Mouse (Mus musculus) midbrain, embryonic 14.5 days (tissue): ENCODE data around the gene Chsy1. TPM values are rescaled to one million over a fixed set of nuclear protein-coding genes. Genes with fewer than 3 reads are reported as not detected.
A peak's percentile ranks its signal among the peaks of the same experiment; 100 is the strongest.

Source experiments
- ATAC-seq: fragments of 200-750 bp; cut with Nextera tagmentation; 2 replicates; pipeline ENCODE4 v1.8.0; 2017; ENCODE audit warnings: moderate number of reproducible peaks, moderate library complexity; ENCODE audit not compliant: low FRiP score, low TSS enrichment
- DNase-seq: peaks from one replicate; pipeline ENCODE4 v3.0.0-alpha.2; 2015
- H3K27ac ChIP-seq: fragments of 300-500 bp; sonication (generic); replicated peaks from 2 replicates; pipeline ENCODE4 v1.5.1; 2014; ENCODE audit warnings: mild to moderate bottlenecking, low read depth, low read length, moderate library complexity
- H3K27me3 ChIP-seq: fragments of 300-500 bp; sonication (generic); 2 replicates; pipeline ENCODE4 v1.6.1; 2014; ENCODE audit warnings: low read length, control low read depth, mixed read lengths; ENCODE audit not compliant: control insufficient read depth, insufficient read depth
- H3K36me3 ChIP-seq: fragments of 300-500 bp; sonication (generic); 2 replicates; pipeline ENCODE4 v1.6.1; 2014; ENCODE audit warnings: low read length, control low read depth; ENCODE audit not compliant: control insufficient read depth, insufficient read depth
- H3K4me1 ChIP-seq: fragments of 300-500 bp; sonication (generic); 2 replicates; pipeline ENCODE4 v1.6.1; 2014; ENCODE audit warnings: mild to moderate bottlenecking, antibody characterized with exemption, low read length, control low read depth; ENCODE audit not compliant: control insufficient read depth, insufficient read depth
- H3K4me2 ChIP-seq: fragments of 300-500 bp; sonication (generic); 2 replicates; pipeline ENCODE4 v1.6.1; 2014; ENCODE audit warnings: mild to moderate bottlenecking, low read length, moderate library complexity
- H3K4me3 ChIP-seq: fragments of 300-500 bp; sonication (generic); replicated peaks from 2 replicates; pipeline ENCODE4 v1.5.1; 2014; ENCODE audit warnings: low read depth, low read length
- H3K9ac ChIP-seq: fragments of 300-500 bp; sonication (generic); replicated peaks from 2 replicates; pipeline ENCODE4 v1.6.1; 2014; ENCODE audit warnings: mild to moderate bottlenecking, low read length, moderate library complexity
- H3K9me3 ChIP-seq: fragments of 300-500 bp; sonication (generic); 2 replicates; pipeline ENCODE4 v1.6.1; 2016; ENCODE audit warnings: low read length, control low read depth, mixed read lengths; ENCODE audit not compliant: control insufficient read depth
- WGBS: fragments of 180-500 bp; shearing (Covaris S2); extraction: QIAGEN DNeasy Blood & Tissue Kit; methylation state at CpG from one replicate; pipeline ENCODE4 v1.1.7; 2014; 5-methylcytosine and 5-hydroxymethylcytosine counted together
- polyA plus RNA-seq: library from polyadenylated mRNA; unstranded; fragments of >200 nt; fragmentation: Nextera tagmentation; extraction: Ambion mirVana; gene quantifications from 2 replicates; pipeline ENCODE4 v1.2.1, GENCODE M21; 2014

Gene Chsy1
- polyA plus RNA-seq, 1 experiment from 2014 or later, result 16.0 TPM

GRCm38 (mm10) chr7:66157413-66157812 lies 48.1 kb downstream of the Chsy1 start:
- DNase-seq, result no peak
- no peak for ATAC-seq
- H3K36me3 ChIP-seq, result peaks cover 4% of the 10 kb centered on the region; the same call in 1 of the 2 replicates

GRCm38 (mm10) chr7:66157861-66158415 lies 48.6 kb downstream of the Chsy1 start:
- H3K36me3 ChIP-seq, result no peaks in the 10 kb centered on the region
- H3K4me1 ChIP-seq, result peaks cover 4% of the 10 kb centered on the region; the same call in 1 of the 2 replicates
- H3K27ac ChIP-seq, result no peak overlapping the region
- no peaks in the 10 kb centered on the region for H3K9me3 ChIP-seq
- H3K4me2 ChIP-seq, result no peak overlapping the region
- 84% methylated on average over 4 of the region's 4 CpGs for WGBS
- no peak; the same call in 1 of the 2 replicates for ATAC-seq
- no peaks in the 10 kb centered on the region for H3K27me3 ChIP-seq
- H3K9ac ChIP-seq, result no peak overlapping the region
- DNase-seq, result peak; percentile 23
- H3K4me3 ChIP-seq, result no peak overlapping the region

More at GRCm38 (mm10) chr7:66157413-66157812, 48.1 kb downstream of the Chsy1 start:
- H3K27ac ChIP-seq, result no peak overlapping the region
- no peak overlapping the region for H3K4me2 ChIP-seq
- no peaks in the 10 kb centered on the region for H3K27me3 ChIP-seq
- peaks cover 4% of the 10 kb centered on the region; the same call in 1 of the 2 replicates for H3K4me1 ChIP-seq
- 80% methylated on average over 9 of the region's 9 CpGs for WGBS
- no peaks in the 10 kb centered on the region for H3K9me3 ChIP-seq
- H3K4me3 ChIP-seq, result no peak overlapping the region
- H3K9ac ChIP-seq, result no peak overlapping the region

DNA sequence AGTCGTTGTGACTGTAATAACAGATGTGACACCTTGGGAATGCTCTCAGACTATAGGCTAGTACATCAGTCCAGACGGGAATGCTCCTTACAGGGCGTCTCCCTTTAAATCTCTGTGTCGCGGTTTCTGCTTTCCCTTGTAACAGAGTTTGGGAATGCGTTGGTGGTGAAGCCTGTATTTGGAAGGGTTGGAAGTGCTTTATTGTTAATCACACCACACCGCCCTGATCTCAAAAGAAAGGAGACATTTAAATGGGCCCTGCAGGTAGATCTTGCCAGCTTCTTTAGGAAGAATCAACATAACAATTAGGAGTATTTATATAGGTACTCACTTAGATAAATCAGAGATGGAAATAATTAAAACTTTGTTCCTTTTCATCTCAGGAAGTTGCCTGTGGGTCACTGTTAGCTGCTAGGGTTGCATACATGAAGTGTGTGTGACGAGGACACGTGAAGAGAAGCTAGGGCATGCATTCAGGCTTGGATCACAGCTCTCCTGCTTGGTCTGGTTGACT lies 49.4 kb downstream of the Chsy1 start:
- H3K9ac ChIP-seq, result no peak overlapping the region
- no peak overlapping the region for H3K27ac ChIP-seq
- H3K4me2 ChIP-seq, result no peak overlapping the region
- 69% methylated on average over 9 of the region's 9 CpGs for WGBS
- H3K4me1 ChIP-seq, result peaks cover 4% of the 10 kb centered on the region; the same call in 1 of the 2 replicates
- ATAC-seq, result no peak
- DNase-seq, result no peak
- no peaks in the 10 kb centered on the region for H3K27me3 ChIP-seq
- H3K4me3 ChIP-seq, result no peak overlapping the region
- no peaks in the 10 kb centered on the region for H3K9me3 ChIP-seq
- H3K36me3 ChIP-seq, result no peaks in the 10 kb centered on the region

DNA sequence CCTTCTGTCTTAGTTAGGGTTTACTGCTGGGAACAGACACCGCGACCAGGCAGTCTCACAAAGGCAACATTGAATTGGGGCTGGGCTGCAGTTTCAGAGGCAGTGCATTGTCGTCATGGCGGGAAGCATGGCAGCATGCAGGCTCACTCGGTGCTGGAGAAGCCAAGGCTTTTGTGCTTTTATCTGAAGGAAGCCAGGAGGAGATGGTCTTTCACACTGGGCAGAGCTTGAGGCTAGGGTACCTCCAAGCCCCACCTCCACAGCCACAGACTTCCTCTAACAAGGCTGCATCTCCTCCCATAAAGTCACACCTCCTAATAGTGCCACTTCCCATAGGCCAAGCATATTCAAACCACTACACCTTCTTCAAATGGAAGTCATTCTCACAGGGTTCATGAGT lies 50.6 kb downstream of the Chsy1 start:
- Histone ChIP-seq H3K36me3 (no peaks in the 10 kb centered on the region), H3K4me3 (no peak overlapping the region), H3K4me1 (peaks cover 12% of the 10 kb centered on the region), H3K27me3 (no peaks in the 10 kb centered on the region), H3K27ac (no peak overlapping the region), H3K9ac (no peak overlapping the region), H3K4me2 (no peak overlapping the region), H3K9me3 (no peaks in the 10 kb centered on the region)
- DNase-seq (no peak), ATAC-seq (no peak)
- WGBS, result 35% methylated on average over 5 of the region's 5 CpGs

- Histone ChIP-seq H3K9me3 (no peaks in the 10 kb centered on the region), H3K4me2 (no peak overlapping the region), H3K4me3 (no peak overlapping the region), H3K4me1 (peaks cover 12% of the 10 kb centered on the region), H3K27ac (no peak overlapping the region), H3K27me3 (no peaks in the 10 kb centered on the region), H3K9ac (no peak overlapping the region), H3K36me3 (no peaks in the 10 kb centered on the region)
- no peak for DNase-seq
- ATAC-seq, result no peak
- 91% methylated on average over 6 of the region's 6 CpGs for WGBS
Observed at GRCm38 (mm10) chr7:66161836-66162235, 52.5 kb downstream of the Chsy1 start.

DNA sequence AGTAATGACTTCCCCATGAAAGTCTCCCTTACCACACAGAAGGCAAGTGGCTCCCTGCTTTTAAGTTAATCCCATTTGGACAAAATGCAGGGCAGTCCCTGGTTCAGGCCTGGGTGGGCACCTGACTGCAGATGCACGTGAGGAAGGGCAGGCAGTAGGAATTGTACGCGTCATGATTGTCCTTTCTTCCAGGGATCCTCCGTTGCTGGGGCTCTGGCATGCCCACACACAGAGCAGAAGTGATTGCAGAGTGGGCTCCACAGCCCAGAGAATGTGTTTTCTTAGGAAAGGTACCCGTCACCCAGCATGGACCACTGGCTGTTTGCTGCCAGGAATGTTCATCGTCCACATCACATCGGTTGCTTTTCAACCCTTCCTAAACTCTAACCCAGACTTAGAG lies 53.2 kb downstream of the Chsy1 start:
- no peak for ATAC-seq
- no peak overlapping the region for H3K4me2 ChIP-seq
- peaks cover 9% of the 10 kb centered on the region for H3K4me1 ChIP-seq
- H3K9me3 ChIP-seq, result no peaks in the 10 kb centered on the region
- no peak overlapping the region for H3K27ac ChIP-seq
- H3K36me3 ChIP-seq, result no peaks in the 10 kb centered on the region
- DNase-seq, result no peak
- H3K27me3 ChIP-seq, result no peaks in the 10 kb centered on the region
- H3K4me3 ChIP-seq, result no peak overlapping the region
- WGBS, result 77% methylated on average over 7 of the region's 7 CpGs
- H3K9ac ChIP-seq, result no peak overlapping the region

DNA sequence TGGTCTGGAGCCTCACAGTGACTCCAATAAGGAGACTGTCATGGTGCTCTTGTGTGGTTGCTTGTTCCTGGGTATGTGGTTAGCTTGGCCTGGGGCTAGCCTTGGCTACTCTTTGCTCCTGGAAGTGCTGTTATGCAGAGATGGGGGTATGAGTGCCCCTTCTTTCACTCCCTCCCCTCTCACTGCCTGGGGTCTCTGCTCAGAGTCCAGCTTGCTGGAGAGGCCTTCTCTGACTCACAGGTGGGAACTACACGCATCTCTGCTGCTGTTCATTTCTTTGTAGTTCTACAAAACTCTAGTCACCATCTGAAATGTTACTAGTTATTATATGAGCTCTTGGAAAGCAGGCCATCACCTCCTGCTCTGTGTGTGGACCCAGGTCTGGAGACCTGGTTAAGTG lies 53.7 kb downstream of the Chsy1 start:
- Histone ChIP-seq H3K4me1 (peaks cover 7% of the 10 kb centered on the region), H3K9ac (no peak overlapping the region), H3K4me3 (no peak overlapping the region), H3K9me3 (no peaks in the 10 kb centered on the region), H3K27ac (no peak overlapping the region), H3K27me3 (no peaks in the 10 kb centered on the region), H3K4me2 (no peak overlapping the region), H3K36me3 (no peaks in the 10 kb centered on the region)
- DNase-seq (no peak), ATAC-seq (no peak)
- 95% methylated on average over 1 of the region's 1 CpGs for WGBS

DNA sequence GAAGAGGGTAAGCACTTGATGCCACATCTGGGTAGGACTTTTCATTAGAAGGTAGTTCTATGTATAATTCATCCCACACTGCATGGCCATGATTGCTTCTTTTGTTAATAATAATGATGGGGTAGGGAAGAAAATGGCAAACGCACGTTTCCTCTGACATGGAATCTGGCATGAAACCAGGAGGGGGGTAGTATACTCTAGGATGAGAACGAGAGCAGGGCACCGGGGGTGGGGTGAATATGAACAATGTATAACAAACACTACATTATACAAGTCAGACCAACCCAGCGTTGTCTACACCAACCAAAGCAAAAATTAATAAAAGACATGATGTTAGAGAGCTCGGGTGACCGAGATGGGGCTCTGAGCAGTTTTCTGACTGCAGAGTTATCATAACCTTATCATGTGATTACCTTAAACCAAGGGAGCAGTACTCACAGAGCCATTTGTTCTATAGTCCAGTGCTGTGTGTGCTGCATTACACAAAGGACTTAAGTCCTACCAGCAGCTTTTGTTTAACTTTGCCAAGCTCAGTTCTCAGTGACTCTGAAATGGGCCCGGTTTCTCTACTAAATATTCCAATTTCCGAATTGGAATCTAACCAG lies 55.2 kb downstream of the Chsy1 start:
- no peak for ATAC-seq

More for the DNA sequence above, 55.2 kb downstream of the Chsy1 start:
- Histone ChIP-seq H3K4me2 (no peak overlapping the region), H3K27me3 (no peaks in the 10 kb centered on the region), H3K4me1 (peaks cover 7% of the 10 kb centered on the region), H3K4me3 (no peak overlapping the region), H3K9me3 (no peaks in the 10 kb centered on the region), H3K27ac (0 out of 2 replicates have a peak overlapping the region, but pooled peaks have one; percentile 14), H3K9ac (no peak overlapping the region), H3K36me3 (no peaks in the 10 kb centered on the region)
- WGBS, result 75% methylated on average over 9 of the region's 9 CpGs
- no peak for DNase-seq
